Mouse (Mus musculus): Measurements from ENCODE around the gene Olfr1420. TPM values are rescaled to one million over a fixed set of nuclear protein-coding genes. Genes with fewer than 3 reads are reported as not detected.
"Not testable (repeated sequence)": the region's sequence is repeated elsewhere in the genome, so short reads cannot be mapped to it uniquely, and the experiment has no call there.

Gene Olfr1420
- polyA plus RNA-seq, 1 experiment = not detected

- Histone ChIP-seq H3K27me3 (ENCODE audit: control insufficient read depth, insufficient read depth, low read length) (no peaks in the 10 kb centered on the region), H3K27ac (ENCODE audit: insufficient read depth, low read length) (no peak within 1 kb of the TSS), H3K4me1 (ENCODE audit: control insufficient read depth, insufficient read depth, low read length) (no peaks in the 10 kb centered on the region), H3K4me3 (replicated peaks; ENCODE audit: insufficient read depth, low read depth, low read length) (no peak within 1 kb of the TSS)
- TF ChIP-seq CTCF (IDR thresholded peaks at IDR 0.05; ENCODE audit: borderline replicate concordance, insufficient read depth, low read depth, low read length) (no peak), POLR2A (IDR thresholded peaks at IDR 0.05; ENCODE audit: borderline replicate concordance, insufficient read depth, low read length) (no peak)
- WGBS = 30% methylated on average over 1 of the region's 1 CpGs
- no peak for DNase-seq
These were observed 11.4 kb upstream of the Olfr1420 start, which contains the start of gene Olfr1419 for GRCm38 (mm10) chr19:11875006-11875405. TSS of gene Olfr1419 (minus strand) at chr19:11875106.

- H3K27ac ChIP-seq (ENCODE audit: insufficient read depth, low read length); H3K4me3 ChIP-seq (replicated peaks; ENCODE audit: insufficient read depth, low read depth, low read length); DNase-seq; H3K27me3 ChIP-seq (ENCODE audit: control insufficient read depth, insufficient read depth, low read length); H3K4me1 ChIP-seq (ENCODE audit: control insufficient read depth, insufficient read depth, low read length): not testable (repeated sequence)
- 72% methylated on average over 22 of the region's 22 CpGs for WGBS
These were observed 8.0 kb upstream of the Olfr1420 start for GRCm38 (mm10) chr19:11878404-11878803.

- TF ChIP-seq CTCF (IDR thresholded peaks at IDR 0.05; ENCODE audit: borderline replicate concordance, insufficient read depth, low read depth, low read length) (no peak), POLR2A (IDR thresholded peaks at IDR 0.05; ENCODE audit: borderline replicate concordance, insufficient read depth, low read length) (no peak)
- Histone ChIP-seq H3K4me1 (ENCODE audit: control insufficient read depth, insufficient read depth, low read length) (no peaks in the 10 kb centered on the region), H3K27ac (ENCODE audit: insufficient read depth, low read length) (no peak overlapping the region), H3K4me3 (replicated peaks; ENCODE audit: insufficient read depth, low read depth, low read length) (peak overlapping the region; percentile 95), H3K27me3 (ENCODE audit: control insufficient read depth, insufficient read depth, low read length) (no peaks in the 10 kb centered on the region)
- WGBS = 93% methylated on average over 5 of the region's 5 CpGs
- no peak for DNase-seq
These were observed 24.7 kb downstream of the Olfr1420 start for GRCm38 (mm10) chr19:11911021-11911420.

- Histone ChIP-seq H3K4me3 (replicated peaks; ENCODE audit: insufficient read depth, low read depth, low read length) (peak overlapping the region; percentile 95), H3K27me3 (ENCODE audit: control insufficient read depth, insufficient read depth, low read length) (no peaks in the 10 kb centered on the region), H3K27ac (ENCODE audit: insufficient read depth, low read length) (peak overlapping the region; percentile 80), H3K4me1 (ENCODE audit: control insufficient read depth, insufficient read depth, low read length) (no peaks in the 10 kb centered on the region)
- WGBS = 1% methylated on average over 17 of the region's 17 CpGs
- no peak for DNase-seq
- TF ChIP-seq CTCF (IDR thresholded peaks at IDR 0.05; ENCODE audit: borderline replicate concordance, insufficient read depth, low read depth, low read length) (no peak), POLR2A (IDR thresholded peaks at IDR 0.05; ENCODE audit: borderline replicate concordance, insufficient read depth, low read length) (no peak)
These were observed 25.2 kb downstream of the Olfr1420 start for GRCm38 (mm10) chr19:11911603-11912002.

GRCm38 (mm10) chr19:11912037-11912532, 25.7 kb downstream of the Olfr1420 start, which contains the start of gene Patl1:
TSS of gene Patl1 (plus strand) at chr19:11912399.
- Histone ChIP-seq H3K27ac (ENCODE audit: insufficient read depth, low read length) (peak within 1 kb of the TSS; percentile 80), H3K27me3 (ENCODE audit: control insufficient read depth, insufficient read depth, low read length) (no peaks in the 10 kb centered on the region), H3K4me1 (ENCODE audit: control insufficient read depth, insufficient read depth, low read length) (no peaks in the 10 kb centered on the region), H3K4me3 (replicated peaks; ENCODE audit: insufficient read depth, low read depth, low read length) (peak within 1 kb of the TSS; percentile 95)
- DNase-seq = peak; percentile 98 to 99
- TF ChIP-seq CTCF (IDR thresholded peaks at IDR 0.05; ENCODE audit: borderline replicate concordance, insufficient read depth, low read depth, low read length) (no peak), POLR2A (IDR thresholded peaks at IDR 0.05; ENCODE audit: borderline replicate concordance, insufficient read depth, low read length) (peak; percentile 86)
- WGBS = under 1% methylated on average over 53 of the region's 53 CpGs

- under 1% methylated on average over 48 of the region's 54 CpGs for WGBS
- DNase-seq = no peak
- Histone ChIP-seq H3K27ac (ENCODE audit: insufficient read depth, low read length) (peak overlapping the region; percentile 52), H3K4me3 (replicated peaks; ENCODE audit: insufficient read depth, low read depth, low read length) (peak overlapping the region; percentile 95), H3K27me3 (ENCODE audit: control insufficient read depth, insufficient read depth, low read length) (no peaks in the 10 kb centered on the region), H3K4me1 (ENCODE audit: control insufficient read depth, insufficient read depth, low read length) (no peaks in the 10 kb centered on the region)
- TF ChIP-seq CTCF (IDR thresholded peaks at IDR 0.05; ENCODE audit: borderline replicate concordance, insufficient read depth, low read depth, low read length) = no peak
These were observed 26.3 kb downstream of the Olfr1420 start for GRCm38 (mm10) chr19:11912533-11913121.

GRCm38 (mm10) chr19:11915804-11916203, 29.4 kb downstream of the Olfr1420 start:
- peak in 1 of 2 experiments; percentile 44 for DNase-seq
- WGBS = 1% methylated on average over 2 of the region's 2 CpGs
- Histone ChIP-seq H3K27ac (ENCODE audit: insufficient read depth, low read length) (no peak overlapping the region), H3K4me3 (replicated peaks; ENCODE audit: insufficient read depth, low read depth, low read length) (no peak overlapping the region), H3K4me1 (ENCODE audit: control insufficient read depth, insufficient read depth, low read length) (no peaks in the 10 kb centered on the region), H3K27me3 (ENCODE audit: control insufficient read depth, insufficient read depth, low read length) (no peaks in the 10 kb centered on the region)
- TF ChIP-seq CTCF (IDR thresholded peaks at IDR 0.05; ENCODE audit: borderline replicate concordance, insufficient read depth, low read depth, low read length) (no peak), POLR2A (IDR thresholded peaks at IDR 0.05; ENCODE audit: borderline replicate concordance, insufficient read depth, low read length) (no peak)

GRCm38 (mm10) chr19:11922068-11922467, 35.7 kb downstream of the Olfr1420 start:
- H3K27me3 ChIP-seq (ENCODE audit: control insufficient read depth, insufficient read depth, low read length) = no peaks in the 10 kb centered on the region
- H3K27ac ChIP-seq (ENCODE audit: insufficient read depth, low read length) = no peak overlapping the region
- DNase-seq = no peak
- no peak overlapping the region for H3K4me3 ChIP-seq (replicated peaks; ENCODE audit: insufficient read depth, low read depth, low read length)
- TF ChIP-seq CTCF (IDR thresholded peaks at IDR 0.05; ENCODE audit: borderline replicate concordance, insufficient read depth, low read depth, low read length) = no peak
- TF ChIP-seq POLR2A (IDR thresholded peaks at IDR 0.05; ENCODE audit: borderline replicate concordance, insufficient read depth, low read length) = no peak
- 92% methylated on average over 1 of the region's 1 CpGs for WGBS
- no peaks in the 10 kb centered on the region for H3K4me1 ChIP-seq (ENCODE audit: control insufficient read depth, insufficient read depth, low read length)

- WGBS = 97% methylated on average over 2 of the region's 2 CpGs
- H3K27ac ChIP-seq (ENCODE audit: insufficient read depth, low read length); H3K4me3 ChIP-seq (replicated peaks; ENCODE audit: insufficient read depth, low read depth, low read length); DNase-seq; H3K27me3 ChIP-seq (ENCODE audit: control insufficient read depth, insufficient read depth, low read length); H3K4me1 ChIP-seq (ENCODE audit: control insufficient read depth, insufficient read depth, low read length): not testable (repeated sequence)
These were observed 36.1 kb downstream of the Olfr1420 start for GRCm38 (mm10) chr19:11922515-11922914.
